Mouse (Mus musculus): Measurements from ENCODE around the gene Pgls. TPM values are rescaled to one million over a fixed set of nuclear protein-coding genes. Genes with fewer than 3 reads are reported as not detected.

The Pgls gene
- polyA plus RNA-seq, 1 experiment from 2014 or later = 266 TPM

- no peak for ATAC-seq (ENCODE audit: insufficient number of reproducible peaks, insufficient read depth, low FRiP score, low read depth)
- H3K9ac ChIP-seq (replicated peaks; ENCODE audit: low read depth, low read length) = no peak overlapping the region
Measured at GRCm38 (mm10) chr8:71630761-71631160, 38.8 kb downstream of the Pgls start.

GRCm38 (mm10) chr8:71631897-71632296 is 39.9 kb downstream of the Pgls start:
- H3K4me2 ChIP-seq (replicated peaks; ENCODE audit: low read depth, low read length) = no peak overlapping the region
- H3K9me3 ChIP-seq (ENCODE audit: control insufficient read depth, low read depth, low read length) = peaks cover 8% of the 10 kb centered on the region; the same call in 1 of the 2 replicates
- H3K9ac ChIP-seq (replicated peaks; ENCODE audit: low read depth, low read length) = no peak overlapping the region
- WGBS = 48% methylated on average over 2 of the region's 2 CpGs
- H3K27ac ChIP-seq (ENCODE audit: low read length) = no peak overlapping the region
- peaks cover 12% of the 10 kb centered on the region; the same call in 1 of the 2 replicates for H3K4me1 ChIP-seq (ENCODE audit: control insufficient read depth, insufficient read depth, low read length)
- H3K27me3 ChIP-seq (ENCODE audit: control insufficient read depth, insufficient read depth, low read length) = no peaks in the 10 kb centered on the region
- H3K4me3 ChIP-seq (ENCODE audit: low read depth, low read length) = no peak overlapping the region
- no peak for ATAC-seq (ENCODE audit: insufficient number of reproducible peaks, insufficient read depth, low FRiP score, low read depth)
- H3K36me3 ChIP-seq (ENCODE audit: control insufficient read depth, insufficient read depth, low read length) = no peaks in the 10 kb centered on the region

More at GRCm38 (mm10) chr8:71630761-71631160, 38.8 kb downstream of the Pgls start:
- H3K4me3 ChIP-seq (ENCODE audit: low read depth, low read length) = no peak overlapping the region
- H3K27me3 ChIP-seq (ENCODE audit: control insufficient read depth, insufficient read depth, low read length) = no peaks in the 10 kb centered on the region
- H3K4me1 ChIP-seq (ENCODE audit: control insufficient read depth, insufficient read depth, low read length) = peaks cover 12% of the 10 kb centered on the region; the same call in 1 of the 2 replicates
- peaks cover 8% of the 10 kb centered on the region; the same call in 1 of the 2 replicates for H3K9me3 ChIP-seq (ENCODE audit: control insufficient read depth, low read depth, low read length)
- no peak overlapping the region for H3K4me2 ChIP-seq (replicated peaks; ENCODE audit: low read depth, low read length)
- 77% methylated on average over 6 of the region's 6 CpGs for WGBS
- no peak overlapping the region for H3K27ac ChIP-seq (ENCODE audit: low read length)
- peaks cover 2% of the 10 kb centered on the region; the same call in 1 of the 2 replicates for H3K36me3 ChIP-seq (ENCODE audit: control insufficient read depth, insufficient read depth, low read length)

- Histone ChIP-seq H3K4me2 (replicated peaks; ENCODE audit: low read depth, low read length) (no peak overlapping the region), H3K27ac (ENCODE audit: low read length) (no peak overlapping the region), H3K9me3 (ENCODE audit: control insufficient read depth, low read depth, low read length) (peaks cover 8% of the 10 kb centered on the region; the same call in 1 of the 2 replicates), H3K4me1 (ENCODE audit: control insufficient read depth, insufficient read depth, low read length) (peaks cover 7% of the 10 kb centered on the region; the same call in 1 of the 2 replicates), H3K27me3 (ENCODE audit: control insufficient read depth, insufficient read depth, low read length) (no peaks in the 10 kb centered on the region), H3K4me3 (ENCODE audit: low read depth, low read length) (no peak overlapping the region), H3K9ac (replicated peaks; ENCODE audit: low read depth, low read length) (no peak overlapping the region), H3K36me3 (ENCODE audit: control insufficient read depth, insufficient read depth, low read length) (no peaks in the 10 kb centered on the region)
- WGBS = 13% methylated on average over 19 of the region's 22 CpGs
- ATAC-seq (ENCODE audit: insufficient number of reproducible peaks, insufficient read depth, low FRiP score, low read depth) = no peak
Measured at GRCm38 (mm10) chr8:71633164-71633563, 41.2 kb downstream of the Pgls start.

GRCm38 (mm10) chr8:71633981-71634667 is 42.1 kb downstream of the Pgls start:
- no peak for ATAC-seq (ENCODE audit: insufficient number of reproducible peaks, insufficient read depth, low FRiP score, low read depth)
- no peaks in the 10 kb centered on the region for H3K27me3 ChIP-seq (ENCODE audit: control insufficient read depth, insufficient read depth, low read length)
- peaks cover 8% of the 10 kb centered on the region; the same call in 1 of the 2 replicates for H3K9me3 ChIP-seq (ENCODE audit: control insufficient read depth, low read depth, low read length)
- H3K9ac ChIP-seq (replicated peaks; ENCODE audit: low read depth, low read length) = no peak overlapping the region
- H3K36me3 ChIP-seq (ENCODE audit: control insufficient read depth, insufficient read depth, low read length) = no peaks in the 10 kb centered on the region
- 3% methylated on average over 26 of the region's 26 CpGs for WGBS
- peaks cover 3% of the 10 kb centered on the region; the same call in 1 of the 2 replicates for H3K4me1 ChIP-seq (ENCODE audit: control insufficient read depth, insufficient read depth, low read length)
- peak overlapping the region; percentile 12; the same call in 1 of the 2 replicates for H3K4me3 ChIP-seq (ENCODE audit: low read depth, low read length)
- H3K4me2 ChIP-seq (replicated peaks; ENCODE audit: low read depth, low read length) = peak overlapping the region; percentile 33
- no peak overlapping the region for H3K27ac ChIP-seq (ENCODE audit: low read length)

- Histone ChIP-seq H3K4me1 (ENCODE audit: control insufficient read depth, insufficient read depth, low read length) (no peaks in the 10 kb centered on the region), H3K4me3 (ENCODE audit: low read depth, low read length) (no peak overlapping the region), H3K9ac (replicated peaks; ENCODE audit: low read depth, low read length) (no peak overlapping the region), H3K36me3 (ENCODE audit: control insufficient read depth, insufficient read depth, low read length) (no peaks in the 10 kb centered on the region), H3K27me3 (ENCODE audit: control insufficient read depth, insufficient read depth, low read length) (no peaks in the 10 kb centered on the region), H3K27ac (ENCODE audit: low read length) (no peak overlapping the region), H3K9me3 (ENCODE audit: control insufficient read depth, low read depth, low read length) (peaks cover 8% of the 10 kb centered on the region; the same call in 1 of the 2 replicates), H3K4me2 (replicated peaks; ENCODE audit: low read depth, low read length) (no peak overlapping the region)
- WGBS = 64% methylated on average over 8 of the region's 8 CpGs
- no peak for ATAC-seq (ENCODE audit: insufficient number of reproducible peaks, insufficient read depth, low FRiP score, low read depth)
Measured at GRCm38 (mm10) chr8:71637149-71638095, 45.4 kb downstream of the Pgls start.

- Histone ChIP-seq H3K9me3 (ENCODE audit: control insufficient read depth, low read depth, low read length) (no peaks in the 10 kb centered on the region), H3K4me3 (ENCODE audit: low read depth, low read length) (no peak overlapping the region), H3K27ac (ENCODE audit: low read length) (no peak overlapping the region), H3K27me3 (ENCODE audit: control insufficient read depth, insufficient read depth, low read length) (no peaks in the 10 kb centered on the region), H3K4me2 (replicated peaks; ENCODE audit: low read depth, low read length) (no peak overlapping the region), H3K4me1 (ENCODE audit: control insufficient read depth, insufficient read depth, low read length) (no peaks in the 10 kb centered on the region), H3K36me3 (ENCODE audit: control insufficient read depth, insufficient read depth, low read length) (no peaks in the 10 kb centered on the region), H3K9ac (replicated peaks; ENCODE audit: low read depth, low read length) (no peak overlapping the region)
- 65% methylated on average over 6 of the region's 6 CpGs for WGBS
- no peak for ATAC-seq (ENCODE audit: insufficient number of reproducible peaks, insufficient read depth, low FRiP score, low read depth)
Measured at GRCm38 (mm10) chr8:71638321-71638720, 46.3 kb downstream of the Pgls start.

- Histone ChIP-seq H3K9me3 (ENCODE audit: control insufficient read depth, low read depth, low read length) (no peaks in the 10 kb centered on the region), H3K4me3 (ENCODE audit: low read depth, low read length) (no peak overlapping the region), H3K9ac (replicated peaks; ENCODE audit: low read depth, low read length) (no peak overlapping the region), H3K4me1 (ENCODE audit: control insufficient read depth, insufficient read depth, low read length) (no peaks in the 10 kb centered on the region), H3K27me3 (ENCODE audit: control insufficient read depth, insufficient read depth, low read length) (no peaks in the 10 kb centered on the region), H3K27ac (ENCODE audit: low read length) (no peak overlapping the region), H3K36me3 (ENCODE audit: control insufficient read depth, insufficient read depth, low read length) (no peaks in the 10 kb centered on the region), H3K4me2 (replicated peaks; ENCODE audit: low read depth, low read length) (no peak overlapping the region)
- ATAC-seq (ENCODE audit: insufficient number of reproducible peaks, insufficient read depth, low FRiP score, low read depth) = no peak
- WGBS = 85% methylated on average over 4 of the region's 4 CpGs
Measured at GRCm38 (mm10) chr8:71639318-71639717, 47.3 kb downstream of the Pgls start.

- no peak for ATAC-seq (ENCODE audit: insufficient number of reproducible peaks, insufficient read depth, low FRiP score, low read depth)
- H3K4me1 ChIP-seq (ENCODE audit: control insufficient read depth, insufficient read depth, low read length) = no peaks in the 10 kb centered on the region
Measured at GRCm38 (mm10) chr8:71645510-71645909, 53.5 kb downstream of the Pgls start.

More at GRCm38 (mm10) chr8:71645510-71645909, 53.5 kb downstream of the Pgls start:
- H3K36me3 ChIP-seq (ENCODE audit: control insufficient read depth, insufficient read depth, low read length) = no peaks in the 10 kb centered on the region
- no peak overlapping the region for H3K4me2 ChIP-seq (replicated peaks; ENCODE audit: low read depth, low read length)
- no peak overlapping the region for H3K27ac ChIP-seq (ENCODE audit: low read length)
- H3K9me3 ChIP-seq (ENCODE audit: control insufficient read depth, low read depth, low read length) = no peaks in the 10 kb centered on the region
- no peak overlapping the region for H3K4me3 ChIP-seq (ENCODE audit: low read depth, low read length)
- H3K9ac ChIP-seq (replicated peaks; ENCODE audit: low read depth, low read length) = no peak overlapping the region
- H3K27me3 ChIP-seq (ENCODE audit: control insufficient read depth, insufficient read depth, low read length) = no peaks in the 10 kb centered on the region
- 81% methylated on average over 9 of the region's 9 CpGs for WGBS
